19 mouse cellular contexts compared by ENCODE assay signal in genomic region chr11:80295785-80296184, GRCm38 (mm10). TPM values are rescaled to one million over a fixed set of nuclear protein-coding genes. Genes with fewer than 3 reads are reported as not detected.
DNase-seq lines count a peak whose midpoint lies in the region; ATAC-seq and TF ChIP-seq lines count a peak whose summit lies in the region.
"Had no signal": no experiment of that assay in that cellular context is flagged by ENCODE, and none has a peak within 500 bp of the region (broad histone marks: within the 10 kb centered on the region; RNA-seq: fewer than 3 reads in every experiment).

No protein-coding gene starts in this region.

- no peak for DNase-seq in heart, adult 8-10 months (ENCODE audit: low spot score)
- DNase-seq in limb, embryonic 11.5 days (ENCODE audit: low spot score), result peak; percentile 34
- no peak for DNase-seq in limb, embryonic 10.5 days (ENCODE audit: low spot score)
- no peak for DNase-seq in MEL (ENCODE audit: low read depth, low spot score)
- DNase-seq in right cerebral cortex, postnatal 10 days (ENCODE audit: low spot score in 2 of 2), result no peak
- DNase-seq: adrenal gland, adult 8-10 months; adrenal gland, postnatal 36 days; cerebellum, adult 11 months; cerebellum, adult 8-10 months; gastrocnemius, postnatal 14 days; heart, postnatal 4 days had no signal

- no peak overlapping the region for H3K9ac ChIP-seq in heart, embryonic 12.5 days
- H3K9ac ChIP-seq in limb, embryonic 11.5 days (ENCODE audit: low read length), result no peak overlapping the region
- H3K9ac ChIP-seq in MEL (ENCODE audit: control insufficient read depth, low read depth, low read length, poor library complexity, severe bottlenecking), result no peak overlapping the region
- H3K9ac ChIP-seq: forebrain, embryonic 13.5 days; forebrain, postnatal 0 days; hindbrain, embryonic 12.5 days had no signal

- no peak for ATAC-seq in heart, embryonic 12.5 days (ENCODE audit: insufficient number of reproducible peaks, low FRiP score)
- ATAC-seq in limb, embryonic 11.5 days (ENCODE audit: insufficient number of reproducible peaks, low FRiP score, low TSS enrichment, low read depth), result no peak
- ATAC-seq in granulocyte monocyte progenitor cell, adult 5-6 weeks (replicated peaks; ENCODE audit: poor library complexity, severe bottlenecking), result 0 out of 2 replicates have a peak, but pooled peaks have one; percentile 15
- ATAC-seq: forebrain, embryonic 13.5 days; forebrain, postnatal 0 days; hindbrain, embryonic 16.5 days; inflammation-experienced regulatory T-cells, adult 6 months had no signal

- TF ChIP-seq RAD21 in MEL (IDR thresholded peaks at IDR 0.05; ENCODE audit: low read depth, low read length), result no peak

- no peak for TF ChIP-seq EP300 in MEL (IDR thresholded peaks at IDR 0.05; ENCODE audit: low read depth in 1 of 2, low read length in 2 of 2)

- no peak overlapping the region for H3K27ac ChIP-seq in heart, embryonic 12.5 days (ENCODE audit: poor library complexity, severe bottlenecking)
- H3K27ac ChIP-seq in limb, embryonic 11.5 days (replicated peaks; ENCODE audit: low read depth, low read length), result no peak overlapping the region
- H3K27ac ChIP-seq in limb, embryonic 10.5 days, result no peak overlapping the region
- no peak overlapping the region for H3K27ac ChIP-seq in MEL (ENCODE audit: control insufficient read depth, low read depth, low read length)
- H3K27ac ChIP-seq: forebrain, embryonic 13.5 days; heart, embryonic 10.5 days; hindbrain, embryonic 12.5 days had no signal

- no peaks in the 10 kb centered on the region for H3K79me2 ChIP-seq in MEL (ENCODE audit: control insufficient read depth, insufficient read depth, low read length, poor library complexity)

- H3K4me1 ChIP-seq in heart, embryonic 12.5 days (replicated peaks), result peaks cover 13% of the 10 kb centered on the region
- H3K4me1 ChIP-seq in limb, embryonic 11.5 days (ENCODE audit: control insufficient read depth, insufficient read depth, low read length), result 0 out of 2 replicates have a peak, but pooled peaks cover 3% of the 10 kb centered on the region
- peaks cover 32% of the 10 kb centered on the region for H3K4me1 ChIP-seq in limb, embryonic 10.5 days
- no peaks in the 10 kb centered on the region for H3K4me1 ChIP-seq in MEL (ENCODE audit: control insufficient read depth in 1 of 2, insufficient read depth in 2 of 2, low read length in 2 of 2)

- no peak overlapping the region for H3K4me3 ChIP-seq in heart, embryonic 12.5 days
- H3K4me3 ChIP-seq in limb, embryonic 11.5 days (ENCODE audit: low read depth, low read length), result no peak overlapping the region
- H3K4me3 ChIP-seq in limb, embryonic 10.5 days, result no peak overlapping the region
- H3K4me3 ChIP-seq in MEL (ENCODE audit: control insufficient read depth in 1 of 2, insufficient read depth in 1 of 2, low read depth in 2 of 2, low read length in 2 of 2), result no peak overlapping the region
- H3K4me3 ChIP-seq: forebrain, embryonic 13.5 days; heart, embryonic 10.5 days; hindbrain, embryonic 12.5 days had no signal

- WGBS in heart, embryonic 12.5 days, result 15% methylated on average over 14 of the region's 14 CpGs
- 25% methylated on average over 14 of the region's 14 CpGs for WGBS in limb, embryonic 11.5 days
- WGBS in limb, embryonic 10.5 days, result 29% methylated on average over 14 of the region's 14 CpGs

- 0 out of 2 replicates have a peak overlapping the region, but pooled peaks have one; percentile 1 for H3K4me2 ChIP-seq in heart, embryonic 12.5 days
- H3K4me2 ChIP-seq in limb, embryonic 11.5 days (ENCODE audit: low read depth, severe bottlenecking), result no peak overlapping the region
- H3K4me2 ChIP-seq: forebrain, embryonic 13.5 days; hindbrain, embryonic 12.5 days had no signal

- H3K27me3 ChIP-seq in heart, embryonic 12.5 days (replicated peaks), result peaks cover 74% of the 10 kb centered on the region
- H3K27me3 ChIP-seq in limb, embryonic 11.5 days (ENCODE audit: control insufficient read depth, insufficient read depth, low read length), result peaks cover 30% of the 10 kb centered on the region
- H3K27me3 ChIP-seq in limb, embryonic 10.5 days (ENCODE audit: low read depth, poor library complexity, severe bottlenecking), result peaks cover 71% of the 10 kb centered on the region
- peaks cover 2 to 7% of the 10 kb centered on the region in 2 experiments; a peak in 3 of 4 replicates for H3K27me3 ChIP-seq in MEL (ENCODE audit: control insufficient read depth in 1 of 2, insufficient read depth in 2 of 2, low read length in 2 of 2)
- H3K27me3 ChIP-seq: forebrain, embryonic 13.5 days had no signal

- TF ChIP-seq CTCF in MEL (IDR thresholded peaks at IDR 0.05 in 2 of 3, conservative IDR thresholded peaks at IDR 0.05 in 1 of 3; ENCODE audit: control insufficient read depth in 1 of 3, insufficient read depth in 1 of 3, low read depth in 2 of 3, low read length in 3 of 3, poor library complexity in 1 of 3, severe bottlenecking in 1 of 3), result no peak

- H3K36me3 ChIP-seq in heart, embryonic 12.5 days, result no peaks in the 10 kb centered on the region
- no peaks in the 10 kb centered on the region for H3K36me3 ChIP-seq in limb, embryonic 11.5 days (ENCODE audit: control insufficient read depth, insufficient read depth, low read length)
- no peaks in the 10 kb centered on the region for H3K36me3 ChIP-seq in limb, embryonic 10.5 days
- H3K36me3 ChIP-seq in MEL (ENCODE audit: control insufficient read depth in 1 of 2, insufficient read depth in 2 of 2, low read length in 2 of 2), result no peaks in the 10 kb centered on the region
- H3K36me3 ChIP-seq: heart, embryonic 10.5 days; hindbrain, embryonic 12.5 days had no signal

- peaks cover 5% of the 10 kb centered on the region for H3K9me3 ChIP-seq in heart, embryonic 12.5 days (replicated peaks)
- H3K9me3 ChIP-seq in limb, embryonic 11.5 days (ENCODE audit: control insufficient read depth, low read length), result no peaks in the 10 kb centered on the region
- H3K9me3 ChIP-seq in limb, embryonic 10.5 days (replicated peaks), result no peaks in the 10 kb centered on the region
- no peaks in the 10 kb centered on the region for H3K9me3 ChIP-seq in MEL (replicated peaks; ENCODE audit: insufficient read depth, low read length)
- H3K9me3 ChIP-seq: forebrain, embryonic 13.5 days; heart, embryonic 10.5 days; hindbrain, embryonic 12.5 days had no signal

- no peak for TF ChIP-seq POLR2A in MEL (IDR thresholded peaks at IDR 0.05; ENCODE audit: control insufficient read depth in 1 of 2, insufficient read depth in 1 of 2, low read depth in 1 of 2, low read length in 2 of 2, poor library complexity in 1 of 2)

TF ChIP-seq in MEL, 35 proteins besides CTCF, POLR2A, EP300 and RAD21:
- TF ChIP-seq MXI1 (IDR thresholded peaks at IDR 0.05; ENCODE audit: low read depth, low read length) (peak; percentile 42; the same call in 1 of the 2 replicates), ZC3H11A (IDR thresholded peaks at IDR 0.05; ENCODE audit: low read depth, low read length) (no peak), ELF1 (IDR thresholded peaks at IDR 0.05; ENCODE audit: low read depth, low read length) (no peak), TCF12 (IDR thresholded peaks at IDR 0.05; ENCODE audit: low read depth, low read length) (no peak), SIN3A (IDR thresholded peaks at IDR 0.05; ENCODE audit: low read length) (0 out of 2 replicates have a peak, but pooled peaks have one; percentile 37)

RNA-seq across cellular contexts. Expression of gene Rhbdl3, which starts 4.9 kb away (rescaled TPM):
- polyA plus RNA-seq in heart, embryonic 12.5 days (2016; fragmentation: Nextera tagmentation; extraction: Ambion mirVana), result 0.42 and 0.59 TPM in 2 replicates
- total RNA-seq in heart, adult 8-10 months (2022), result 10 to 100 TPM in 1 of 4 experiments, 1 to 10 TPM in 3; 6.7 to 10.0 (median 7.8) TPM
- polyA plus RNA-seq in limb, embryonic 11.5 days (2014; fragmentation: Nextera tagmentation; extraction: Ambion mirVana), result 0.56 and 0.60 TPM in 2 replicates
- 0.34 and 0.85 TPM in 2 replicates for polyA plus RNA-seq in limb, embryonic 10.5 days (2016; fragmentation: Nextera tagmentation; extraction: Ambion mirVana)
- total RNA-seq in MEL (2012; rRNA removed), result 0.04 and 0.13 TPM in 2 replicates
- under 1 TPM in 1 of 2 experiments, not detected in 1; 0.11 TPM for polyA plus RNA-seq in MEL (2012; ENCODE audit: insufficient read depth in 1 of 2, insufficient read length in 2 of 2, low read depth in 1 of 2, low replicate concordance in 2 of 2, missing spikeins in 1 of 2)
- 1.1 and 1.2 TPM in 2 replicates for total RNA-seq in granulocyte monocyte progenitor cell, adult 5-6 weeks (2014; fragmentation: Nextera tagmentation)
- 0.21 and 1.5 TPM in 2 replicates for total RNA-seq in granulocyte monocyte progenitor cell, adult 5-6 weeks (2017)
